Mouse (Mus musculus) limb, embryonic 14.5 days (tissue): ENCODE data around the gene Fam240a. TPM values are rescaled to one million over a fixed set of nuclear protein-coding genes. Genes with fewer than 3 reads are reported as not detected.
A peak's percentile ranks its signal among the peaks of the same experiment; 100 is the strongest.

ENCODE experiments used
- ATAC-seq: fragments of 200-750 bp; cut with Nextera tagmentation; 2 replicates; pipeline ENCODE4 v1.8.0; 2017; ENCODE audit warnings: low read depth, moderate number of reproducible peaks, moderate TSS enrichment; ENCODE audit not compliant: low FRiP score
- DNase-seq: peaks from one replicate; pipeline ENCODE4 v3.0.0-alpha.2; 2015; ENCODE audit warnings: low spot score
- H3K27ac ChIP-seq: fragments of 300-500 bp; sonication (generic); replicated peaks from 2 replicates; pipeline ENCODE4 v1.5.1; 2014; ENCODE audit warnings: low read depth, mild to moderate bottlenecking, low read length, moderate library complexity, mixed read lengths
- H3K27me3 ChIP-seq: fragments of 300-500 bp; sonication (generic); 2 replicates; pipeline ENCODE4 v1.6.1; 2014; ENCODE audit warnings: low read length, mixed read lengths; ENCODE audit not compliant: control insufficient read depth, insufficient read depth
- H3K36me3 ChIP-seq: fragments of 300-500 bp; sonication (generic); 2 replicates; pipeline ENCODE4 v1.6.1; 2014; ENCODE audit warnings: mild to moderate bottlenecking, low read length, moderate library complexity, mixed read lengths; ENCODE audit not compliant: control insufficient read depth, insufficient read depth
- H3K4me1 ChIP-seq: fragments of 300-500 bp; sonication (generic); 2 replicates; pipeline ENCODE4 v1.6.1; 2014; ENCODE audit warnings: antibody characterized with exemption, low read length, mixed read lengths; ENCODE audit not compliant: control insufficient read depth, insufficient read depth
- H3K4me2 ChIP-seq: fragments of 300-500 bp; sonication (generic); replicated peaks from 2 replicates; pipeline ENCODE4 v1.6.1; 2014; ENCODE audit warnings: low read depth, mild to moderate bottlenecking, low read length, moderate library complexity; ENCODE audit not compliant: severe bottlenecking
- H3K4me3 ChIP-seq: fragments of 300-500 bp; sonication (generic); replicated peaks from 2 replicates; pipeline ENCODE4 v1.5.1; 2014; ENCODE audit warnings: low read length
- H3K9ac ChIP-seq: fragments of 300-500 bp; sonication (generic); 2 replicates; pipeline ENCODE4 v1.6.1; 2014; ENCODE audit warnings: mild to moderate bottlenecking, low read depth, low read length, moderate library complexity; ENCODE audit not compliant: severe bottlenecking
- H3K9me3 ChIP-seq: fragments of 300-500 bp; sonication (generic); 2 replicates; pipeline ENCODE4 v1.6.1; 2016; ENCODE audit warnings: low read length; ENCODE audit not compliant: control insufficient read depth
- POLR2A ChIP-seq: fragments of 200-500 bp; IDR thresholded peaks from 2 replicates; pipeline ENCODE4 v1.8.0; 2012; ENCODE audit warnings: inconsistent platforms, mild to moderate bottlenecking, moderate library complexity, borderline replicate concordance; ENCODE audit not compliant: insufficient read depth, insufficient read length; ENCODE audit errors: extremely low read depth
- WGBS: fragments of 180-500 bp; shearing (Covaris S2); extraction: QIAGEN DNeasy Blood & Tissue Kit; methylation state at CpG from one replicate; pipeline ENCODE4 v1.1.7; 2014; 5-methylcytosine and 5-hydroxymethylcytosine counted together
- polyA plus RNA-seq, 2 experiments: library from polyadenylated mRNA; depleted of rRNA in 1 of 2; stranded (reverse) in 1 of 2; unstranded in 1 of 2; fragments of >200 nt; fragmentation: Nextera tagmentation in 1 of 2; extraction: Ambion mirVana in 1 of 2; gene quantifications; 2 replicates each; pipeline versions ENCODE4 v1.2.1 to v1.2.3; 2012 to 2014

Fam240a gene
- polyA plus RNA-seq, 2 experiments, result not detected

GRCm38 (mm10) chr9:110945343-110945742 is 28.7 kb upstream of the Fam240a start:
- no peak for ATAC-seq
- no peak overlapping the region for H3K4me3 ChIP-seq
- H3K4me1 ChIP-seq, result no peaks in the 10 kb centered on the region
- no peak for TF ChIP-seq POLR2A
- H3K9me3 ChIP-seq, result no peaks in the 10 kb centered on the region
- H3K9ac ChIP-seq, result no peak overlapping the region
- 4% methylated on average over 18 of the region's 18 CpGs for WGBS
- no peak overlapping the region for H3K27ac ChIP-seq
- DNase-seq, result no peak
- peaks cover 40% of the 10 kb centered on the region for H3K27me3 ChIP-seq
- H3K4me2 ChIP-seq, result peak overlapping the region; percentile 4; the same call in 1 of the 2 replicates
- H3K36me3 ChIP-seq, result no peaks in the 10 kb centered on the region

- WGBS, result 30% methylated on average over 13 of the region's 13 CpGs
- no peak for TF ChIP-seq POLR2A
- no peak for DNase-seq
- Histone ChIP-seq H3K4me2 (no peak overlapping the region), H3K9ac (no peak overlapping the region), H3K4me3 (no peak overlapping the region), H3K9me3 (no peaks in the 10 kb centered on the region), H3K27ac (no peak overlapping the region), H3K4me1 (no peaks in the 10 kb centered on the region), H3K36me3 (no peaks in the 10 kb centered on the region), H3K27me3 (peaks cover 40% of the 10 kb centered on the region)
- no peak for ATAC-seq
Measured at GRCm38 (mm10) chr9:110944265-110944664, 27.6 kb upstream of the Fam240a start.

- no peak for TF ChIP-seq POLR2A
- WGBS, result 68% methylated on average over 12 of the region's 12 CpGs
- DNase-seq, result no peak
- H3K9ac ChIP-seq, result no peak overlapping the region
- H3K4me1 ChIP-seq, result no peaks in the 10 kb centered on the region
- no peak overlapping the region for H3K27ac ChIP-seq
- H3K4me2 ChIP-seq, result no peak overlapping the region
- H3K36me3 ChIP-seq, result no peaks in the 10 kb centered on the region
- no peak overlapping the region for H3K4me3 ChIP-seq
- no peak for ATAC-seq
- no peaks in the 10 kb centered on the region for H3K27me3 ChIP-seq
- H3K9me3 ChIP-seq, result no peaks in the 10 kb centered on the region
Measured at GRCm38 (mm10) chr9:110937506-110938490, 21.1 kb upstream of the Fam240a start.

GRCm38 (mm10) chr9:110935941-110936340 is 19.3 kb upstream of the Fam240a start:
- no peaks in the 10 kb centered on the region for H3K36me3 ChIP-seq
- TF ChIP-seq POLR2A, result no peak
- no peak overlapping the region for H3K27ac ChIP-seq
- H3K9me3 ChIP-seq, result no peaks in the 10 kb centered on the region
- H3K27me3 ChIP-seq, result no peaks in the 10 kb centered on the region
- WGBS, result 87% methylated on average over 7 of the region's 7 CpGs
- no peak overlapping the region for H3K4me2 ChIP-seq
- H3K4me3 ChIP-seq, result no peak overlapping the region
- H3K4me1 ChIP-seq, result no peaks in the 10 kb centered on the region
- no peak overlapping the region for H3K9ac ChIP-seq
- DNase-seq, result no peak
- ATAC-seq, result no peak

GRCm38 (mm10) chr9:110933850-110934437 is 17.3 kb upstream of the Fam240a start:
- Histone ChIP-seq H3K27me3 (no peaks in the 10 kb centered on the region), H3K36me3 (no peaks in the 10 kb centered on the region), H3K4me3 (no peak overlapping the region), H3K9ac (no peak overlapping the region), H3K9me3 (no peaks in the 10 kb centered on the region), H3K4me2 (no peak overlapping the region), H3K27ac (no peak overlapping the region), H3K4me1 (no peaks in the 10 kb centered on the region)
- WGBS, result 84% methylated on average over 12 of the region's 12 CpGs
- DNase-seq (no peak), ATAC-seq (no peak)
- no peak for TF ChIP-seq POLR2A
